In the genomic region with DNA sequence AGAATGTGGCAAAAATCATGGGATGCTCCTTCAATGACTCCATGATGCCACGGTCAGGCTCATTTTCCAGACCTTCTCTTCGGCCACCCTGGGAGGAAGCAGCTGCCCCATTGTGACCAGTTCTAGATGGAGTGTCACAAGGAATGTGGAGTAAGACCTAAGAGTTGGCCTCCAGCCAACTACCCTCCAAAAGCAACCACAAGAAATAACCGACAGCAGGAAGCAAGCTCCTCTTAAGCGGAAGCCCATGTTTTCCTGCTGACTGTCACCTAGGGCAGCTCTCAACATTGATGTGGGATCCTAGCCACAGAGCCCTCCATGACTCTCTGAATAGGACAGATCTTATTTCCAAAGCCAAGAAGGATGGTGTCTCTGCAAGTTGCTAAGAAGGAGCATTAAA, we compare ENCODE assay signal across 11 mouse cellular contexts.
DNase-seq lines count a peak whose midpoint lies in the region; ATAC-seq lines count a peak whose summit lies in the region.
"Had no signal": no experiment of that assay in that cellular context is flagged by ENCODE, and none has a peak within 500 bp of the region (broad histone marks: within the 10 kb centered on the region; RNA-seq: fewer than 3 reads in every experiment).

No protein-coding gene starts in this region.

- 50% methylated on average over 4 of the region's 4 CpGs for WGBS in heart, embryonic 16.5 days
- 88% methylated on average over 4 of the region's 4 CpGs for WGBS in hindbrain, embryonic 11.5 days
- 86% methylated on average over 4 of the region's 4 CpGs for WGBS in forebrain, embryonic 16.5 days

- DNase-seq in heart, postnatal 14 days, result no peak
- DNase-seq in 416B (ENCODE audit: low read depth), result peak; percentile 99
- peak; percentile 58 to 73 for DNase-seq in kidney, postnatal 36 days
- DNase-seq in hindbrain, embryonic 11.5 days (ENCODE audit: low spot score), result no peak
- DNase-seq: cerebellum, adult 11-12 months; thymus, postnatal 25 days had no signal

- no peaks in the 10 kb centered on the region for H3K36me3 ChIP-seq in heart, embryonic 16.5 days (ENCODE audit: control insufficient read depth, insufficient read depth)
- H3K36me3 ChIP-seq in hindbrain, embryonic 11.5 days (ENCODE audit: control insufficient read depth, insufficient read depth, low read length), result no peaks in the 10 kb centered on the region
- no peaks in the 10 kb centered on the region for H3K36me3 ChIP-seq in forebrain, embryonic 16.5 days (ENCODE audit: control insufficient read depth, insufficient read depth)
- H3K36me3 ChIP-seq: liver, embryonic 15.5 days had no signal

- no peak overlapping the region for H3K27ac ChIP-seq in heart, embryonic 16.5 days (ENCODE audit: low read length)
- no peak overlapping the region for H3K27ac ChIP-seq in hindbrain, embryonic 11.5 days (ENCODE audit: low read depth, low read length)
- H3K27ac ChIP-seq in forebrain, embryonic 16.5 days (ENCODE audit: low read length), result no peak overlapping the region
- H3K27ac ChIP-seq: liver, embryonic 15.5 days had no signal

- no peak overlapping the region for H3K4me2 ChIP-seq in heart, embryonic 16.5 days (ENCODE audit: low read depth, low read length)
- no peak overlapping the region for H3K4me2 ChIP-seq in hindbrain, embryonic 11.5 days (replicated peaks; ENCODE audit: low read depth, low read length)
- no peak overlapping the region for H3K4me2 ChIP-seq in forebrain, embryonic 16.5 days (ENCODE audit: low read length)
- H3K4me2 ChIP-seq: liver, embryonic 15.5 days had no signal

- intact Hi-C loops in heart, postnatal 14 days (cut with DNase I), result no loop called here

- H3K27me3 ChIP-seq in heart, embryonic 16.5 days (ENCODE audit: control insufficient read depth, insufficient read depth, low read length), result no peaks in the 10 kb centered on the region
- no peaks in the 10 kb centered on the region for H3K27me3 ChIP-seq in hindbrain, embryonic 11.5 days (ENCODE audit: control insufficient read depth, insufficient read depth, low read length)
- H3K27me3 ChIP-seq in forebrain, embryonic 16.5 days (replicated peaks; ENCODE audit: control insufficient read depth, insufficient read depth, low read length), result no peaks in the 10 kb centered on the region
- H3K27me3 ChIP-seq: liver, embryonic 15.5 days had no signal

- H3K4me1 ChIP-seq in heart, embryonic 16.5 days (ENCODE audit: control insufficient read depth, insufficient read depth, low read length), result no peaks in the 10 kb centered on the region
- no peaks in the 10 kb centered on the region for H3K4me1 ChIP-seq in hindbrain, embryonic 11.5 days (replicated peaks; ENCODE audit: control insufficient read depth, insufficient read depth, low read length)
- H3K4me1 ChIP-seq in forebrain, embryonic 16.5 days (replicated peaks; ENCODE audit: control insufficient read depth, insufficient read depth, low read length), result no peaks in the 10 kb centered on the region
- H3K4me1 ChIP-seq: liver, embryonic 15.5 days had no signal

- peak; percentile 37 for ATAC-seq in heart, embryonic 16.5 days (replicated peaks; ENCODE audit: extremely low read depth, insufficient read depth, low FRiP score)
- peak; percentile 99 for ATAC-seq in common myeloid progenitor, adult 5-6 weeks (replicated peaks; ENCODE audit: low read depth, poor library complexity, severe bottlenecking)
- ATAC-seq in hindbrain, embryonic 11.5 days (ENCODE audit: low FRiP score), result no peak
- ATAC-seq in erythroid progenitor cell, adult 5-6 weeks (replicated peaks; ENCODE audit: low FRiP score, poor library complexity, severe bottlenecking), result no peak
- no peak for ATAC-seq in forebrain, embryonic 16.5 days

- H3K9ac ChIP-seq in heart, embryonic 16.5 days (ENCODE audit: low read length), result no peak overlapping the region
- no peak overlapping the region for H3K9ac ChIP-seq in hindbrain, embryonic 11.5 days (ENCODE audit: low read depth, low read length)
- no peak overlapping the region for H3K9ac ChIP-seq in forebrain, embryonic 16.5 days (replicated peaks; ENCODE audit: low read depth, low read length)
- H3K9ac ChIP-seq: liver, embryonic 15.5 days had no signal

- no peak overlapping the region for H3K4me3 ChIP-seq in heart, embryonic 16.5 days (ENCODE audit: low read length)
- H3K4me3 ChIP-seq in hindbrain, embryonic 11.5 days (ENCODE audit: low read depth, low read length), result no peak overlapping the region
- no peak overlapping the region for H3K4me3 ChIP-seq in forebrain, embryonic 16.5 days (replicated peaks; ENCODE audit: low read length)
- H3K4me3 ChIP-seq: liver, embryonic 15.5 days had no signal

- no peaks in the 10 kb centered on the region for H3K9me3 ChIP-seq in heart, embryonic 16.5 days (replicated peaks; ENCODE audit: control insufficient read depth, low read length)
- H3K9me3 ChIP-seq in hindbrain, embryonic 11.5 days (ENCODE audit: control insufficient read depth, low read length), result no peaks in the 10 kb centered on the region
- H3K9me3 ChIP-seq in forebrain, embryonic 16.5 days (ENCODE audit: control insufficient read depth, low read length), result no peaks in the 10 kb centered on the region
- H3K9me3 ChIP-seq: liver, embryonic 15.5 days had no signal

Comparison
In these comparisons a context has a peak if more than half of its experiments do, and no peak if none do; other contexts are left out.
1. ATAC-seq: peak in heart, embryonic 16.5 days (single experiment) and common myeloid progenitor, adult 5-6 weeks (single experiment); none in hindbrain, embryonic 11.5 days (single experiment), erythroid progenitor cell, adult 5-6 weeks (single experiment) and forebrain, embryonic 16.5 days (single experiment).
2. DNase-seq: peak in 416B (single experiment) and kidney, postnatal 36 days (2 of 2); none in heart, postnatal 14 days (0 of 2) and hindbrain, embryonic 11.5 days (single experiment).